Mouse (Mus musculus) liver (tissue): ENCODE results near the gene Tomt.

Experiments used
- DNase-seq: peaks from one replicate; pipeline ENCODE4 v3.0.0-alpha.2; 2020; ENCODE audit warnings: mixed read lengths

Gene Tomt

GRCm38 (mm10) chr7:101852846-101853245 is 53.3 kb downstream of the Tomt start:
- no peak for DNase-seq

GRCm38 (mm10) chr7:101851689-101852088 is 54.5 kb downstream of the Tomt start:
- DNase-seq = no peak
